Mouse (Mus musculus) lung, embryonic 16.5 days (tissue): ENCODE data around the gene Olfr544. TPM values are rescaled to one million over a fixed set of nuclear protein-coding genes. Genes with fewer than 3 reads are reported as not detected.

Source experiments
- ATAC-seq: fragments of 200-750 bp; cut with Nextera tagmentation; 2 replicates; pipeline ENCODE4 v1.8.0; 2017; ENCODE audit warnings: low read depth, mild to moderate bottlenecking, moderate library complexity
- H3K27ac ChIP-seq: fragments of 300-500 bp; sonication (generic); 2 replicates; pipeline ENCODE4 v1.5.1; 2014; ENCODE audit warnings: mild to moderate bottlenecking, control low read depth, low read length
- H3K27me3 ChIP-seq: fragments of 300-500 bp; sonication (generic); 2 replicates; pipeline ENCODE4 v1.6.1; 2014; ENCODE audit warnings: low read depth, low read length, mixed read lengths; ENCODE audit not compliant: control insufficient read depth, insufficient read depth
- H3K36me3 ChIP-seq: fragments of 300-500 bp; sonication (generic); 2 replicates; pipeline ENCODE4 v1.6.1; 2014; ENCODE audit warnings: low read length; ENCODE audit not compliant: control insufficient read depth, insufficient read depth
- H3K4me1 ChIP-seq: fragments of 300-500 bp; sonication (generic); replicated peaks from 2 replicates; pipeline ENCODE4 v1.6.1; 2014; ENCODE audit warnings: low read length, mixed read lengths; ENCODE audit not compliant: control insufficient read depth, insufficient read depth
- H3K4me2 ChIP-seq: fragments of 300-500 bp; sonication (generic); 2 replicates; pipeline ENCODE4 v1.6.1; 2014; ENCODE audit warnings: low read depth, low read length, control low read depth
- H3K4me3 ChIP-seq: fragments of 300-500 bp; sonication (generic); 2 replicates; pipeline ENCODE4 v1.5.1; 2014; ENCODE audit warnings: mild to moderate bottlenecking, low read length, control low read depth
- H3K9ac ChIP-seq: fragments of 300-500 bp; sonication (generic); 2 replicates; pipeline ENCODE4 v1.6.1; 2014; ENCODE audit warnings: low read length, control low read depth
- H3K9me3 ChIP-seq: fragments of 300-500 bp; sonication (generic); 2 replicates; pipeline ENCODE4 v1.6.1; 2016; ENCODE audit warnings: low read length; ENCODE audit not compliant: control insufficient read depth
- WGBS: fragments of 180-500 bp; shearing (Covaris S2); extraction: QIAGEN DNeasy Blood & Tissue Kit; methylation state at CpG from one replicate; pipeline ENCODE4 v1.1.7; 2014; 5-methylcytosine and 5-hydroxymethylcytosine counted together
- polyA plus RNA-seq: library from polyadenylated mRNA; unstranded; fragments of >200 nt; fragmentation: Nextera tagmentation; extraction: Ambion mirVana; gene quantifications from 2 replicates; pipeline ENCODE4 v1.2.1, GENCODE M21; 2015

Olfr544 gene
- 0.06 and 0.08 TPM in 2 replicates for polyA plus RNA-seq

DNA sequence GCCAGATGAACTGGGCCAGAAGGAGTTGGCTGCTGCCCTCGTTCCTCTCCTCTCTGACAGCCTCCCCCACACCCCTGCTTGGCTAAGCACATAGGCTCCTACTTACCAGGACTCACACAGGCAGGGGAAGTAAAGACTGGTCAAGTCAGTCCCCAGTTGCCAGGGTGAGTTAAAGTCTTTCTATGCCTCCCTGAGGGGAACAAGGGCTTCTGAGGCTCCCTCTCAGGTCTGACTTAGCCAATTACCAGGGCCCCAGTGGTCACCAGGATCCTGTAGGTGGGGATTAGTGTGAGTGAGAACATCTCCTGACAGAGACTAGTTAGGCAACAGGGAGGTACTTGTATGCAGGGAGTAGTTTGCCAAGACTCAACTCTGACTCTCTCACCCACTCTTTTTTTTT is at the start of gene Olfr544:
Gene Olfr544, minus strand, starts transcription at position 153 of the 400 bp plus-strand sequence.
- Histone ChIP-seq H3K4me1 (no peaks in the 10 kb centered on the region), H3K9me3 (no peaks in the 10 kb centered on the region), H3K27ac (no peak within 1 kb of the TSS), H3K36me3 (no peaks in the 10 kb centered on the region), H3K4me2 (no peak within 1 kb of the TSS), H3K4me3 (no peak within 1 kb of the TSS), H3K9ac (no peak within 1 kb of the TSS), H3K27me3 (no peaks in the 10 kb centered on the region)
- WGBS: 36% methylated on average over 1 of the region's 1 CpGs
- no peak for ATAC-seq

DNA sequence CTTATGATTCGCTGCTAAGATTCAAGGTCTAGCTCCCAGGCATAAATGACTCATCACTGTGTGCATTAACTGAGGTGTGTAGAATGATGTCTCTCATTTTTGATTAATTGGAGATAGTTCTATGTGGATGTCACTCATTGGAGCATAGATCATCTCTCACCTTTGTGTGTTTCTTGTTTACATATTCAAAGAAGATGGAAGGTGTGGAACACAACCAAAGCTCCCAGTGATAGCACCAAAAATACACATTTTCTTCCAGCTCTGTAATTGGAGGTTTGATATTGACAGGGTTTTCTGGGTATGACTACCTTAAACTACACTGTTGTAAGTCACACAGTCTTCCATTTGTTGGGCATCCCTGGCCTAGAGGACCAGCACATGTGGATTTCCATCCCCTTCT is 46.3 kb upstream of the Olfr544 start, which contains the start of gene Olfr547:
Gene Olfr547, plus strand, starts transcription at position 301 of the 400 bp plus-strand sequence.
- Histone ChIP-seq H3K4me2 (no peak within 1 kb of the TSS), H3K27me3 (no peaks in the 10 kb centered on the region), H3K9ac (no peak within 1 kb of the TSS), H3K36me3 (no peaks in the 10 kb centered on the region), H3K4me3 (no peak within 1 kb of the TSS), H3K4me1 (no peaks in the 10 kb centered on the region), H3K9me3 (no peaks in the 10 kb centered on the region), H3K27ac (no peak within 1 kb of the TSS)
- WGBS: 71% methylated on average over 1 of the region's 1 CpGs
- no peak for ATAC-seq

DNA sequence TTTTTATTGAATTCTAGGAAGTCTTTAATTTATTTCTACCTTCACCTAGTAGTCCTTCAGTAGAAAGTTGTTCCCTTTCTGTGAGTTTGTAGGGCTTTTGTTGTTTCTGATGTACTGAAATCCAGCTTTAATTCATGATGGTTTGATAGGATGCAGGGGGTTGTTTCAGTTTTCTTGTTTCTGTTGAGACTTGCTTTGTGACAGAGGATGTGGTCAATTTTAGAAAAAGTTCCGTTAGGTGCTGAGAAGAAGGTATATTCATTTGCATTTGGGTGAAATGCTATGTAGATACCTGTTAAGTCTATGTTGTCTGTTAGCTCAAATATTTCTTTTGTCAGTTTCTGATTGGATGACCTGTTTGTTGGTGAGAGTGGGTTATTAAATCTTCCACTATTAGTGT is 40.9 kb upstream of the Olfr544 start:
- Histone ChIP-seq H3K4me2 (no peak overlapping the region), H3K4me1 (no peaks in the 10 kb centered on the region), H3K9me3 (no peaks in the 10 kb centered on the region), H3K36me3 (no peaks in the 10 kb centered on the region), H3K27me3 (no peaks in the 10 kb centered on the region), H3K27ac (no peak overlapping the region), H3K4me3 (no peak overlapping the region), H3K9ac (no peak overlapping the region)
- ATAC-seq: no peak
- 76% methylated on average over 1 of the region's 1 CpGs for WGBS

DNA sequence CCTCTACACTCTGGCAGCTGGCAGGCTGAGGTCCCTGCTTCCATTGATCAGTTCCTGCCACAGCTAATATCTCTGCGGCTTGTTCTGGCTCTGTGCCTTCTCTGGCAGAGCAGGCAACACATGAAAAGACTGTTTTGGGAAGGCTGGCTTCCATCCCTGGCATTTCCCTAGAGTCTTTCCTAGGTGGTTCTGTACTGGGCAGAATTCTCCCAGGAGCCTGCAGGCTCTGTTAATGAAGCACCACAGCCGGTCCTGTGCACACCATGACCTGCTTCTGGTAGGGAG is 28.9 kb upstream of the Olfr544 start:
- H3K36me3 ChIP-seq: no peaks in the 10 kb centered on the region
- H3K4me2 ChIP-seq: no peak overlapping the region
- no peaks in the 10 kb centered on the region; the same call in 1 of the 2 replicates for H3K4me1 ChIP-seq
- H3K9ac ChIP-seq: no peak overlapping the region
- ATAC-seq: no peak
- no peak overlapping the region for H3K4me3 ChIP-seq
- no peaks in the 10 kb centered on the region for H3K9me3 ChIP-seq
- no peaks in the 10 kb centered on the region for H3K27me3 ChIP-seq
- no peak overlapping the region for H3K27ac ChIP-seq
- 71% methylated on average over 2 of the region's 2 CpGs for WGBS

DNA sequence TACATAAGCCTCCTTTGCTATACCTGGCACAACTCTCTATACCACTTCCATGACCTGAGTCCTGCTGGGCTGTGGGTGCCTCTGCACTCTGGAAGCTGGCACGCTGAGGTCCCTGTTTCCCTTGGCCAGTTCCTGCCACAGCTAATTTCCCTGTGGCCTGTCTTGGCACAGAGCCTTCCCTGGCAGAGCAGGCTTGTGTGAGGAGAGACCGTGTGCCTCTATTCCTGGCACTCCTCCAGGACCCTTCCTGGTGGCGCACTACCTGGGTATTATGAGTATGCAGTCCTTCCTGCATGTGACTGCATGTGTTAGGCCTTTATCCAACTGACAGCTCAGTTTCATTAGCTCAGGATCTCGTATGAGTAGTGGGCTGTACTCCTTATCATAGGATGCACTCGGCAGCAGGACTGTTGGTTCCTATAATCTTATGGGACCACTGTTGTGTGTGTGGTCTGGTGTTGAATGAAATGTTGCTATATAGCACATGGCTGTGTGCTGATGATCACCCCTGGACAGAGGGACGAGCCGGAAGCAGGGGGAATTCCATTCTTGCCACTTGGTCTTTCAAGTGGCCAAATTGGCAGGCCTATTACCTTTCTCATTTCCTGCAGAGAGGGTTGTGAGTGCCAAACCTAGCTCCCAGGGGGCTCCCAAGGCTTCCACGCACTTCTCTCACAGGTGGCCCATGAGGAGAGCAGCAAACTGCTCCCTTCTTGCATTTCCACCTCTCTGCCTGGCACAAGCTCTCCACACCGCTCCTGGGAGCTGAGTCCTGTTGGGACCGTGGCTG is 28.3 kb upstream of the Olfr544 start:
- Histone ChIP-seq H3K4me2 (no peak overlapping the region), H3K9me3 (no peaks in the 10 kb centered on the region), H3K27ac (no peak overlapping the region), H3K36me3 (no peaks in the 10 kb centered on the region), H3K27me3 (no peaks in the 10 kb centered on the region), H3K4me1 (no peaks in the 10 kb centered on the region; the same call in 1 of the 2 replicates), H3K9ac (no peak overlapping the region), H3K4me3 (no peak overlapping the region)
- ATAC-seq: peak; percentile 27; the same call in 1 of the 2 replicates
- WGBS: 53% methylated on average over 10 of the region's 10 CpGs

DNA sequence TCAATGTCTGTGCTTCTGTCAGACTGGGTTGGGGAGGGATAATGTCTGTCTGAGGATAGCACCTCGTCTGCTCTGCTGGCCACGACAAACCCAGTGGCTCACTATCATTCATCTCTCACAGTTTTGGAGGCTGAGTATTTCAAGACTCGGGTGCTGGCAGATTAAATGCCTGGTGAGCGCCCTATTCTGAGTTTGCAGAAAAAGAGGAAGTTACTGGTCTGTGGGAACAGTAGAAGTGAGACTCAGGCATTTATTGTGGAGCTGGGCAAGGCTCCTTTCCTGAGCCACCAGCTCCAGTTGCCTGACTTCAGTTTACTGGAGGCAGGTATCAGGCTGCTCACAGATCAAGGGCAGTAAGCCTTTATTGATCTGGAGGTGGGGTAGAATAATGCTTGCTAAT is 26.0 kb upstream of the Olfr544 start:
- no peaks in the 10 kb centered on the region for H3K27me3 ChIP-seq
- no peak overlapping the region for H3K4me3 ChIP-seq
- no peaks in the 10 kb centered on the region for H3K36me3 ChIP-seq
- no peak for ATAC-seq
- no peak overlapping the region for H3K27ac ChIP-seq
- H3K4me2 ChIP-seq: no peak overlapping the region
- H3K9ac ChIP-seq: no peak overlapping the region
- 42% methylated on average over 4 of the region's 4 CpGs for WGBS
- H3K4me1 ChIP-seq: no peaks in the 10 kb centered on the region; the same call in 1 of the 2 replicates
- no peaks in the 10 kb centered on the region for H3K9me3 ChIP-seq

DNA sequence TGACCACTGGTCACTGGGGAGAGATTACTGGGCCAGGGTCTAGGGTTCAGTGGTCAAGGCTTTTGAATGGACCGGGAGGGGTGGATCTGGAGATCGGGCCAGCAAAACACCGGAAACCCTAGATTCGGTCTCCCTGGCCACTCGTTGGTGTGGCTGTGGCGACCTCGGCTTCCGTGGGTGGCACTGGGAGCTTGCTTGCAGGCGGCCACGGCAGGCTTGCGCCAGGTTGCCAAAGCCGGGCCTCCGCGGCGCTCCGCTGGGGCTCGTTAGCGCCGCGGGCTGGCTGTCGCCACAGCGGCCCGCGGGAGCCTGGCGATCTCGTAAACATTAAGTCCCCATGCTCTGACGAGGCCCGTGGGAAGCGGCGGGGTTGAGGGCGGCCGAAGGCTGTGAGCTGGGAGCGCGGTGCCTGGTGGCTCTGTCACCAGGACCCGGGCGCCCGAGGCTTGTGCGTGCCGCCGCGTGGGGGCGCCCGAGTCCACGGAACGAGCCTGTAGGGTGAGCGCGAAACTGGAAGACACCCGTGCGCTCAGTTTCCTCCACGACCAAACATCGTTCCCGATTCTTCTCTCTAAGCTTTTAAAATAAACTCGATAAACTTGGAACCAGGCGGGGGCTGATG is 24.8 kb upstream of the Olfr544 start:
- WGBS: under 1% methylated on average over 54 of the region's 54 CpGs
- H3K27ac ChIP-seq: no peak overlapping the region
- no peaks in the 10 kb centered on the region for H3K36me3 ChIP-seq
- H3K9me3 ChIP-seq: no peaks in the 10 kb centered on the region
- peak overlapping the region; percentile 78 for H3K9ac ChIP-seq
- ATAC-seq: peak; percentile 95
- H3K4me1 ChIP-seq: no peaks in the 10 kb centered on the region; the same call in 1 of the 2 replicates
- peak overlapping the region; percentile 57 for H3K4me3 ChIP-seq
- H3K4me2 ChIP-seq: peak overlapping the region; percentile 94
- no peaks in the 10 kb centered on the region for H3K27me3 ChIP-seq

DNA sequence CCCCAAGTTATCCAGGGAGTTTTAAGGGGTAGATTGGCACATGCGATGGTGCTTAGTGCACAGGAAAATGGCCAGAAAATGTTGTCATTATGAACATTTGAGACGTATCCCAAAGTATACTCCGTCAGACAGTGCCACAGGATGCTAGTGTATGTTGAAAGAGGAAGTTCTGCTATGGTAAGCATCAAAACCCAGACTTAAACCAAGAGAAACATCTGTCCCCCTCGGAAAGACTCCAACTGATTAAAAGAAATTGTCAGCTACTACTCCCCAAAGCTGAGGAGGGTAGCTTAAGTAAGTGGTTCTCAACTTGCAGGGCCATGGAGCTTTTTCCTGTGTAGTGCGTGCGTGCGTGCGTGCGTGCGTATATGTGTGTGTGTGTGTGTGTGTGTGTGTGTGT is 23.8 kb upstream of the Olfr544 start:
- H3K27ac ChIP-seq: no peak overlapping the region
- ATAC-seq: no peak
- WGBS: 86% methylated on average over 10 of the region's 10 CpGs
- H3K27me3 ChIP-seq: no peaks in the 10 kb centered on the region
- no peak overlapping the region for H3K4me2 ChIP-seq
- H3K36me3 ChIP-seq: no peaks in the 10 kb centered on the region
- H3K4me1 ChIP-seq: no peaks in the 10 kb centered on the region; the same call in 1 of the 2 replicates
- H3K9me3 ChIP-seq: no peaks in the 10 kb centered on the region
- H3K9ac ChIP-seq: no peak overlapping the region
- H3K4me3 ChIP-seq: no peak overlapping the region

DNA sequence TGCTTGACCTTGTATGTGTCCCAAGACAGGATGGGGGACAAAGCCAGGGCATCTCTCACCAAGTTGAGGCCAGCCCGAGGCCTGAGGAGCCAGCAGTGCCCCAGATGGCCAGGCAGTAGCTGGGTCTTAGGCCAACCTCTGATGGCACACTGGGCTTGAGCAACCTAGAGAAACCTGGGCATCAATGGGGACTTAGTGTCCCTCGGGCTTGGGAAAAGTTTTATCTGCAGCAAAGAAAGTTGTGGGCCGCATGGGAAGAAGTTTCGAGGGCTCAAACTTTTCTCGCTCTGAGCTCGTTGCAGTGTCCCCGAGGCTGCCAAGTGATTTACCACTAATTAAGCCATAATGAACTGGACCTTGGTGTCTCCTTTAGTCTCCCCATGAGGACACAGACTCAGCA is 21.6 kb upstream of the Olfr544 start:
- H3K27ac ChIP-seq: no peak overlapping the region
- H3K9me3 ChIP-seq: no peaks in the 10 kb centered on the region
- no peak overlapping the region for H3K4me2 ChIP-seq
- WGBS: 83% methylated on average over 7 of the region's 7 CpGs
- ATAC-seq: no peak
- no peaks in the 10 kb centered on the region for H3K27me3 ChIP-seq
- no peak overlapping the region for H3K4me3 ChIP-seq
- no peak overlapping the region for H3K9ac ChIP-seq
- no peaks in the 10 kb centered on the region; the same call in 1 of the 2 replicates for H3K4me1 ChIP-seq
- H3K36me3 ChIP-seq: no peaks in the 10 kb centered on the region
